Mouse (Mus musculus) thymus, adult 2 months (tissue): ENCODE data around the gene Lbhd2.

Source experiments
- CTCF ChIP-seq: fragments of 200-500 bp; IDR thresholded peaks from 2 replicates; pipeline ENCODE4 v1.5.1; 2012; ENCODE audit warnings: mild to moderate bottlenecking, control low read depth, low read length, moderate library complexity, borderline replicate concordance; ENCODE audit not compliant: control insufficient read depth, poor library complexity, insufficient read depth; ENCODE audit errors: extremely low read depth
- POLR2A ChIP-seq: fragments of 200-500 bp; IDR thresholded peaks from 2 replicates; pipeline ENCODE4 v1.6.1; 2012; ENCODE audit warnings: mild to moderate bottlenecking, low read length, control low read depth, moderate library complexity; ENCODE audit not compliant: control insufficient read depth, poor library complexity, insufficient read depth; ENCODE audit errors: extremely low read depth

DNA sequence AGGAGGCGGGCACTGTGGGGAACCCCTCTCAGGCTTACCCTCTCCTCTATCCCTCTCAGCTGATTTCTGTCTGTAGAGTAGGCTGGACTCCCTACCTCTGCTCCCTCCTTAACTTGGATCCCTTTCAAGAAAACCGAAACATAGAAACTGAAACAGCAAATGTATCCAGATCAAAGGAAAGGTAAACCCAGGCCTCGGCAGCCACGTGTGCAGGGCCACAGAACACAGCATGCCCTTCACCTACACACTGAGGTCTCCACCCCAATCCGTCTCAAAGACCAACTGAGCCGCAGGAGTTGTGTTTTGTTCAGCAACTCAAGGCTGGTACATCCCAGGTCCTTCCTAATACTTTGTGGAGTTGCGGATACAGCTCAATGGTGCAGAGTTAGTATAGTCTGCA lies 39.5 kb upstream of the Lbhd2 start:
- TF ChIP-seq POLR2A = no peak
- TF ChIP-seq CTCF = no peak
